Mouse (Mus musculus) midbrain, embryonic 16.5 days (tissue): Measurements from ENCODE around the gene Gm20604. TPM values are rescaled to one million over a fixed set of nuclear protein-coding genes. Genes with fewer than 3 reads are reported as not detected.
A peak's percentile ranks its signal among the peaks of the same experiment; 100 is the strongest.

Experiments
- ATAC-seq: fragments of 200-750 bp; cut with Nextera tagmentation; 2 replicates; pipeline ENCODE4 v1.8.0; 2017; ENCODE audit warnings: moderate TSS enrichment
- H3K27ac ChIP-seq: fragments of 300-500 bp; sonication (generic); 2 replicates; pipeline ENCODE4 v1.5.1; 2014; ENCODE audit warnings: mild to moderate bottlenecking, low read length, mixed read lengths
- H3K27me3 ChIP-seq: fragments of 300-500 bp; sonication (generic); 2 replicates; pipeline ENCODE4 v1.6.1; 2014; ENCODE audit warnings: low read depth, low read length, mixed read lengths; ENCODE audit not compliant: control insufficient read depth, insufficient read depth
- H3K36me3 ChIP-seq: fragments of 300-500 bp; sonication (generic); 2 replicates; pipeline ENCODE4 v1.6.1; 2014; ENCODE audit warnings: mild to moderate bottlenecking, low read length, moderate library complexity, mixed read lengths; ENCODE audit not compliant: control insufficient read depth, insufficient read depth
- H3K4me1 ChIP-seq: fragments of 300-500 bp; sonication (generic); 2 replicates; pipeline ENCODE4 v1.6.1; 2014; ENCODE audit warnings: mild to moderate bottlenecking, low read length, mixed read lengths; ENCODE audit not compliant: control insufficient read depth, insufficient read depth
- H3K4me2 ChIP-seq: fragments of 300-500 bp; sonication (generic); 2 replicates; pipeline ENCODE4 v1.6.1; 2014; ENCODE audit warnings: mild to moderate bottlenecking, low read length, mixed read lengths
- H3K4me3 ChIP-seq: fragments of 300-500 bp; sonication (generic); 2 replicates; pipeline ENCODE4 v1.5.1; 2014; ENCODE audit warnings: low read depth, mild to moderate bottlenecking, low read length, moderate library complexity, mixed read lengths
- H3K9ac ChIP-seq: fragments of 300-500 bp; sonication (generic); 2 replicates; pipeline ENCODE4 v1.6.1; 2014; ENCODE audit warnings: low read depth, low read length, mixed read lengths
- H3K9me3 ChIP-seq: fragments of 300-500 bp; sonication (generic); replicated peaks from 2 replicates; pipeline ENCODE4 v1.6.1; 2014; ENCODE audit warnings: mild to moderate bottlenecking, low read length, mixed read lengths; ENCODE audit not compliant: control insufficient read depth, poor library complexity, severe bottlenecking
- WGBS: fragments of 180-500 bp; shearing (Covaris S2); extraction: QIAGEN DNeasy Blood & Tissue Kit; methylation state at CpG from one replicate; pipeline ENCODE4 v1.1.7; 2014; 5-methylcytosine and 5-hydroxymethylcytosine counted together
- polyA plus RNA-seq: library from polyadenylated mRNA; unstranded; fragments of >200 nt; fragmentation: Nextera tagmentation; extraction: Ambion mirVana; gene quantifications from 2 replicates; pipeline ENCODE4 v1.2.1, GENCODE M21; 2015

Gene Gm20604
- polyA plus RNA-seq, 1 experiment from 2014 or later, result 50.9 TPM

GRCm38 (mm10) chr12:102772676-102773075 lies 14.2 kb upstream of the Gm20604 start:
- Histone ChIP-seq H3K4me3 (no peak overlapping the region), H3K27ac (no peak overlapping the region), H3K4me2 (no peak overlapping the region), H3K9ac (no peak overlapping the region), H3K9me3 (no peaks in the 10 kb centered on the region), H3K4me1 (no peaks in the 10 kb centered on the region), H3K27me3 (no peaks in the 10 kb centered on the region), H3K36me3 (peaks cover 46% of the 10 kb centered on the region)
- no peak for ATAC-seq
- 98% methylated on average over 5 of the region's 5 CpGs for WGBS

- Histone ChIP-seq H3K4me3 (no peak overlapping the region), H3K9ac (no peak overlapping the region), H3K36me3 (peaks cover 52% of the 10 kb centered on the region), H3K27me3 (no peaks in the 10 kb centered on the region), H3K4me2 (no peak overlapping the region), H3K27ac (no peak overlapping the region), H3K9me3 (no peaks in the 10 kb centered on the region), H3K4me1 (no peaks in the 10 kb centered on the region)
- no peak for ATAC-seq
- WGBS, result 95% methylated on average over 8 of the region's 8 CpGs
Measured at GRCm38 (mm10) chr12:102771601-102772000, 13.1 kb upstream of the Gm20604 start.

DNA sequence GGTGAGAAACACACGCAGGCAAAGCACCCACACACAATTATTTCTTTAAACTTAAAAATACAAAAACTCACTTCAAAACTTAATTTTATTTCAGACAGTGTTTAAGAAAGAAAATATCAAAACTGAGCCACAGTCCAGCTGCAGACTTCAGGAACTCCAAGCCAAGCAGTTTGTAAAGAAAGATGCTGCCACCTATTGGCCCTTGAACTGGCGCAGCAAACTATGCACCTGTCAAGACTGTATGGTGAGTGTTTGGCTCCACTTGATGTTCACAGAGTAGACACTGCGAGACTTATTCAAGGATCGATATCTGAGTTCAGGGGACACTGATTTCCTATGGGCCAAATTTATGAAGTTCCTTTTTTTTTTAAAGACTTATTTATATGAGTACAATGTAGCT lies 10.5 kb upstream of the Gm20604 start:
- Histone ChIP-seq H3K27me3 (no peaks in the 10 kb centered on the region), H3K4me1 (no peaks in the 10 kb centered on the region), H3K36me3 (peaks cover 50% of the 10 kb centered on the region), H3K27ac (no peak overlapping the region), H3K9me3 (no peaks in the 10 kb centered on the region), H3K4me2 (no peak overlapping the region), H3K9ac (no peak overlapping the region), H3K4me3 (no peak overlapping the region)
- no peak for ATAC-seq
- 98% methylated on average over 4 of the region's 4 CpGs for WGBS

DNA sequence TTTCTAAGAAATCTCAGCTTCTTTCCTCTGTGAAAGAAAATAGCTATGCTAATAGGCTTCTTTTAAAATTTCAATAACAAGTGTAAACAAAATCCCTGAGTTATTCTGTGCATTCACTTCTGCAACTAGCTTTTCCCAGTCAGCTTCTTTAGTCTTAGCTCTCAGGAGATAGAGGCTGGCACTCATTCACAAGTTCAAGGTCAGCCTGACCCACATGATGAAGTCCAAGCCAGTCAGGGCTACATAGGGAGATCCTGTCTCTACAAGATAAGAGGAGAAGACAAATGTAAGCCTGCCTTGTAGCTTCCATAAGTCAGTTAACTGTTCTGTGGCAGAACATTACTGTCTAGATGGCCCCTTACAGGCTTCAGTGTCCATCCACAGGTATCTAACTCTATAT lies 5.2 kb upstream of the Gm20604 start:
- peaks cover 20% of the 10 kb centered on the region for H3K36me3 ChIP-seq
- no peak overlapping the region for H3K4me3 ChIP-seq
- no peak overlapping the region for H3K27ac ChIP-seq
- no peaks in the 10 kb centered on the region for H3K27me3 ChIP-seq
- no peak overlapping the region for H3K4me2 ChIP-seq
- no peak for ATAC-seq
- peaks cover 6% of the 10 kb centered on the region for H3K4me1 ChIP-seq
- no peaks in the 10 kb centered on the region for H3K9me3 ChIP-seq
- H3K9ac ChIP-seq, result no peak overlapping the region

GRCm38 (mm10) chr12:102761668-102762067 lies 3.2 kb upstream of the Gm20604 start:
- peaks cover 6% of the 10 kb centered on the region; the same call in 1 of the 2 replicates for H3K36me3 ChIP-seq
- H3K4me3 ChIP-seq, result no peak overlapping the region
- ATAC-seq, result no peak
- H3K9me3 ChIP-seq, result no peaks in the 10 kb centered on the region
- no peak overlapping the region for H3K9ac ChIP-seq
- 93% methylated on average over 3 of the region's 3 CpGs for WGBS
- no peak overlapping the region for H3K4me2 ChIP-seq
- no peaks in the 10 kb centered on the region for H3K27me3 ChIP-seq
- H3K27ac ChIP-seq, result no peak overlapping the region
- peaks cover 11% of the 10 kb centered on the region for H3K4me1 ChIP-seq

DNA sequence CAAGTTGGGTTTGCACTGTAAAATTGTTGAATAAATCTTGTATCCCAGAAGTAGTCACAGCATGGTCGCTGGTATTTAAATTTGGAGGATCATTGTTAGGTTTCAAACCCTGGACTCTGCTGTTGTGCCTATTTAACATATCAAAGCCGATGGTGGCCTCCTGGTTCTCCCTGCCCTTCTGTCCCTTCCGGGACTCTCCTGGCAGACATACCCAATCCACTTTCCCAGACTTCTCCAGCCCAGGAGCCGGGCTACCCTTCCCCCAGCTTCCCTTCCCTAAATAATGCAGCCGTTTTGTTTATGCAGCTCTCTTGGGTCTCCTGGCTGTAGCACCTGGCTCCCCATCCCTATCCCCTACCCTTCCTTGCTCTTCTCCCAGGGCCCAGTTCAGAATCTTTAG lies 464 bp upstream of the Gm20604 start:
- Histone ChIP-seq H3K4me2 (peak overlapping the region; percentile 91), H3K27me3 (no peaks in the 10 kb centered on the region), H3K4me1 (peaks cover 20% of the 10 kb centered on the region), H3K9ac (peak overlapping the region; percentile 87), H3K9me3 (no peaks in the 10 kb centered on the region), H3K36me3 (no peaks in the 10 kb centered on the region), H3K4me3 (peak overlapping the region; percentile 88), H3K27ac (no peak overlapping the region)
- no peak for ATAC-seq
- WGBS, result 0% methylated on average over 5 of the region's 5 CpGs

DNA sequence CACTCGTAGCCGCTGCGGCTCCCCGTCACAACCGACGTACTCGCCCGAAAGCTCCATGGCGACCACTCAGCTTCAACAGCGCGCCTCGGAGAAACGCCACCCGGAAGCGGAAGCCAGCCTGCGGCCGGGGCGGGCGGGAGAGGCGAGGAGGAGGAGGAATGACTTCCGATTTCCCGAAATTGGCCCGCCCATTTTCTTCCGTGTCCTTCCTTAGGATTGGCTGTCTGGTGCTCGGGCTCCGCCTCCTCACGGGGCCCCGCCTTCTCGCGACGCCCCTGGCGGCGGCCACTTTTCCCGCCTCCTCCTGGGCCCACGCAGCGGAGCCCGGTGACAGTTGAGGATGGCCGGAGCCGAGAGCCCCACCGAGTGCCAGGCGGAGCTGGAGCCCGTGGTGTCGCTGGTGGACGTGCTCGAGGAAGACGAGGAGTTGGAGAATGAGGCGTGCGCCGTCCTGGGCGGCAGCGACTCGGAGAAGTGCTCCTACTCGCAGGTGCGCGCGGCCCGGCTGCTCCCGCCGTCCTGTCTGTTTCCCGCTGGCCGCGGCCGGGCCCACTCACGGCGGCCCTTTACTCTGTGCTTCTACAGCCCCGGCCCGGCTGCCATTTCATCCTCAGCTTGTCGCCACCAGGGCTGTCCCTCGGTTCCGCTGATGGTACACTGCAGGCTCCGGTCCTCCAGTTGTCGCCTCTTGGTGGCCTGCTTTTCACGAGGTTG lies 626 bp downstream of the Gm20604 start, which contains the start of the genes Gm28051, Gon7 and Ubr7:
TSS of gene Gm28051 (minus strand) at position 77 of the 714 bp plus-strand sequence.
TSS of gene Gon7 (minus strand) at position 115 of the 714 bp plus-strand sequence.
TSS of gene Ubr7 (plus strand) at position 279 of the 714 bp plus-strand sequence.
- H3K27me3 ChIP-seq, result no peaks in the 10 kb centered on the region
- H3K9ac ChIP-seq, result peak within 1 kb of the TSS; percentile 87
- peak within 1 kb of the TSS; percentile 88 for H3K4me3 ChIP-seq
- H3K4me1 ChIP-seq, result peaks cover 20% of the 10 kb centered on the region
- H3K4me2 ChIP-seq, result peak within 1 kb of the TSS; percentile 91
- peak; percentile 98 for ATAC-seq
- no peaks in the 10 kb centered on the region for H3K9me3 ChIP-seq
- no peaks in the 10 kb centered on the region for H3K36me3 ChIP-seq
- peak within 1 kb of the TSS; percentile 92 for H3K27ac ChIP-seq
- under 1% methylated on average over 73 of the region's 73 CpGs for WGBS

- Histone ChIP-seq H3K27me3 (no peaks in the 10 kb centered on the region), H3K4me2 (peak overlapping the region; percentile 64)
- 1% methylated on average over 46 of the region's 46 CpGs for WGBS
Measured at GRCm38 (mm10) chr12:102757055-102757688, 1.3 kb downstream of the Gm20604 start.

GRCm38 (mm10) chr12:102756304-102756703 lies 2.2 kb downstream of the Gm20604 start:
- no peaks in the 10 kb centered on the region for H3K9me3 ChIP-seq
- WGBS, result 85% methylated on average over 7 of the region's 7 CpGs
- peak overlapping the region; percentile 88 for H3K4me3 ChIP-seq
- no peak overlapping the region for H3K27ac ChIP-seq
- peaks cover 20% of the 10 kb centered on the region for H3K4me1 ChIP-seq
- peak overlapping the region; percentile 64 for H3K4me2 ChIP-seq
- no peaks in the 10 kb centered on the region for H3K27me3 ChIP-seq
- H3K36me3 ChIP-seq, result no peaks in the 10 kb centered on the region
- no peak overlapping the region; the same call in 1 of the 2 replicates for H3K9ac ChIP-seq
- no peak for ATAC-seq

More at GRCm38 (mm10) chr12:102757055-102757688, 1.3 kb downstream of the Gm20604 start:
- Histone ChIP-seq H3K9me3 (no peaks in the 10 kb centered on the region), H3K36me3 (no peaks in the 10 kb centered on the region), H3K4me1 (peaks cover 20% of the 10 kb centered on the region), H3K9ac (peak overlapping the region; percentile 74), H3K4me3 (peak overlapping the region; percentile 88), H3K27ac (peak overlapping the region; percentile 92)
- peak; percentile 0; the same call in 1 of the 2 replicates for ATAC-seq
